Mouse (Mus musculus) gastrocnemius, postnatal 14 days (tissue): Measurements from ENCODE around the gene H2afy2. TPM values are rescaled to one million over a fixed set of nuclear protein-coding genes. Genes with fewer than 3 reads are reported as not detected.

Experiments used
- DNase-seq: peaks from one replicate; pipeline ENCODE4 v3.0.0; 2021; ENCODE audit warnings: mixed read lengths
- intact Hi-C: fragments of 180-260 bp; cut with DNase I; formaldehyde crosslinking; loops from one replicate; pipeline ENCODE4 v1.15.1; 2025; ENCODE audit warnings: low total_unique reads
- total RNA-seq, 2 experiments: library from RNA; stranded (reverse); gene quantifications; 2 replicates each; pipeline ENCODE4 v1.2.3; 2021

Gene H2afy2
- total RNA-seq, 2 experiments from 2014 or later, result 2.6 to 2.7 TPM

GRCm38 (mm10) chr10:61788499-61788898, 4.6 kb upstream of the H2afy2 start:
- intact Hi-C loops, result no loop called here
- DNase-seq, result no peak

- intact Hi-C loops, result no loop called here
- DNase-seq, result no peak
These were observed 3.8 kb upstream of the H2afy2 start for GRCm38 (mm10) chr10:61787541-61788313.

- intact Hi-C loops, result no loop called here
- no peak for DNase-seq
These were observed 467 bp upstream of the H2afy2 start for GRCm38 (mm10) chr10:61784414-61784813.

- DNase-seq, result peak; percentile 46
- intact Hi-C loops, result no loop called here
These were observed 942 bp downstream of the H2afy2 start for GRCm38 (mm10) chr10:61782799-61783611.

- intact Hi-C loops, result no loop called here
These were observed 2.4 kb downstream of the H2afy2 start for GRCm38 (mm10) chr10:61781461-61782128.

GRCm38 (mm10) chr10:61766806-61767205, 17.1 kb downstream of the H2afy2 start:
- intact Hi-C loops, result no loop called here
- DNase-seq, result no peak

More at GRCm38 (mm10) chr10:61781461-61782128, 2.4 kb downstream of the H2afy2 start:
- DNase-seq, result no peak

GRCm38 (mm10) chr10:61765558-61765957, 18.4 kb downstream of the H2afy2 start:
- no peak for DNase-seq
- intact Hi-C loops, result no loop called here

GRCm38 (mm10) chr10:61764689-61765088, 19.3 kb downstream of the H2afy2 start:
- no peak for DNase-seq
- intact Hi-C loops, result no loop called here

GRCm38 (mm10) chr10:61759869-61760268, 24.1 kb downstream of the H2afy2 start:
- intact Hi-C loops, result no loop called here
- DNase-seq, result peak; percentile 31

GRCm38 (mm10) chr10:61758904-61759303, 25.0 kb downstream of the H2afy2 start:
- DNase-seq, result no peak
- intact Hi-C loops, result no loop called here

GRCm38 (mm10) chr10:61757022-61757421, 26.9 kb downstream of the H2afy2 start:
- intact Hi-C loops, result no loop called here
- peak; percentile 51 for DNase-seq

- intact Hi-C loops, result no loop called here
- DNase-seq, result no peak
These were observed 30.9 kb downstream of the H2afy2 start for GRCm38 (mm10) chr10:61753071-61753470.

GRCm38 (mm10) chr10:61751534-61752219, 32.3 kb downstream of the H2afy2 start:
- intact Hi-C loops, result no loop called here
- DNase-seq, result no peak

GRCm38 (mm10) chr10:61750014-61750413, 33.9 kb downstream of the H2afy2 start:
- DNase-seq, result no peak
- intact Hi-C loops, result no loop called here

- DNase-seq, result peak; percentile 38
- intact Hi-C loops, result no loop called here
These were observed 36.6 kb downstream of the H2afy2 start for GRCm38 (mm10) chr10:61747302-61747701.

- intact Hi-C loops, result no loop called here
- no peak for DNase-seq
These were observed 38.8 kb downstream of the H2afy2 start for GRCm38 (mm10) chr10:61745133-61745532.

- no peak for DNase-seq
- intact Hi-C loops, result no loop called here
These were observed 41.6 kb downstream of the H2afy2 start for GRCm38 (mm10) chr10:61742336-61742735.

GRCm38 (mm10) chr10:61741873-61742272, 42.1 kb downstream of the H2afy2 start:
- intact Hi-C loops, result no loop called here

GRCm38 (mm10) chr10:61741306-61741705, 42.6 kb downstream of the H2afy2 start:
- no peak for DNase-seq
- intact Hi-C loops, result no loop called here

More at GRCm38 (mm10) chr10:61741873-61742272, 42.1 kb downstream of the H2afy2 start:
- no peak for DNase-seq

- intact Hi-C loops, result no loop called here
These were observed 45.8 kb downstream of the H2afy2 start for GRCm38 (mm10) chr10:61738126-61738525.

More at GRCm38 (mm10) chr10:61738126-61738525, 45.8 kb downstream of the H2afy2 start:
- DNase-seq, result no peak
